Mouse (Mus musculus) heart, embryonic 11.5 days (tissue): Measurements from ENCODE around the gene Kcnh8. TPM values are rescaled to one million over a fixed set of nuclear protein-coding genes. Genes with fewer than 3 reads are reported as not detected.

ENCODE experiments used
- ATAC-seq: fragments of 200-750 bp; cut with Nextera tagmentation; replicated peaks from 2 replicates; pipeline ENCODE4 v1.8.0; 2017; ENCODE audit warnings: moderate library complexity; ENCODE audit not compliant: insufficient number of reproducible peaks, low FRiP score, low TSS enrichment
- H3K27ac ChIP-seq: fragments of 300-500 bp; sonication (generic); 2 replicates; pipeline ENCODE4 v1.5.1; 2014; ENCODE audit warnings: mild to moderate bottlenecking, low read depth, low read length
- H3K27me3 ChIP-seq: fragments of 300-500 bp; sonication (generic); 2 replicates; pipeline ENCODE4 v1.6.1; 2014; ENCODE audit warnings: mild to moderate bottlenecking, low read length, mixed read lengths; ENCODE audit not compliant: control insufficient read depth, insufficient read depth
- H3K36me3 ChIP-seq: fragments of 300-500 bp; sonication (generic); 2 replicates; pipeline ENCODE4 v1.6.1; 2014; ENCODE audit warnings: mild to moderate bottlenecking, low read length, moderate library complexity, mixed read lengths; ENCODE audit not compliant: control insufficient read depth, insufficient read depth
- H3K4me1 ChIP-seq: fragments of 300-500 bp; sonication (generic); 2 replicates; pipeline ENCODE4 v1.6.1; 2014; ENCODE audit warnings: low read length; ENCODE audit not compliant: control insufficient read depth, insufficient read depth
- H3K4me2 ChIP-seq: fragments of 300-500 bp; sonication (generic); 2 replicates; pipeline ENCODE4 v1.6.1; 2014; ENCODE audit warnings: mild to moderate bottlenecking, moderate library complexity
- H3K4me3 ChIP-seq: fragments of 300-500 bp; sonication (generic); 2 replicates; pipeline ENCODE4 v1.5.1; 2014; ENCODE audit warnings: low read depth, low read length
- H3K9ac ChIP-seq: fragments of 300-500 bp; sonication (generic); 2 replicates; pipeline ENCODE4 v1.6.1; 2014; ENCODE audit warnings: mild to moderate bottlenecking, low read depth, low read length, moderate library complexity
- H3K9me3 ChIP-seq: fragments of 300-500 bp; sonication (generic); replicated peaks from 2 replicates; pipeline ENCODE4 v1.6.1; 2016; ENCODE audit warnings: low read length; ENCODE audit not compliant: control insufficient read depth
- WGBS: fragments of 180-500 bp; shearing (Covaris S2); extraction: QIAGEN DNeasy Blood & Tissue Kit; methylation state at CpG from one replicate; pipeline ENCODE4 v1.1.7; 2014; ENCODE audit not compliant: insufficient replicate concordance; 5-methylcytosine and 5-hydroxymethylcytosine counted together
- polyA plus RNA-seq: library from polyadenylated mRNA; unstranded; fragments of >200 nt; fragmentation: Nextera tagmentation; extraction: Ambion mirVana; gene quantifications from 2 replicates; pipeline ENCODE4 v1.2.1, GENCODE M21; 2014

Kcnh8 gene
- polyA plus RNA-seq, 1 experiment from 2014 or later, result not detected

- H3K9ac ChIP-seq, result peak overlapping the region; percentile 0; the same call in 1 of the 2 replicates
Measured at GRCm38 (mm10) chr17:52600882-52601371, 1.6 kb upstream of the Kcnh8 start.

GRCm38 (mm10) chr17:52602781-52603170 lies 267 bp downstream of the Kcnh8 start:
- Histone ChIP-seq H3K9ac (no peak overlapping the region), H3K4me2 (peak overlapping the region; percentile 51; the same call in 1 of the 2 replicates), H3K4me1 (0 out of 2 replicates have a peak, but pooled peaks cover 4% of the 10 kb centered on the region), H3K4me3 (no peak overlapping the region), H3K9me3 (no peaks in the 10 kb centered on the region), H3K27me3 (peaks cover 27% of the 10 kb centered on the region), H3K27ac (no peak overlapping the region), H3K36me3 (no peaks in the 10 kb centered on the region)
- no peak for ATAC-seq
- 10% methylated on average over 14 of the region's 14 CpGs for WGBS

More at GRCm38 (mm10) chr17:52600882-52601371, 1.6 kb upstream of the Kcnh8 start:
- Histone ChIP-seq H3K27ac (no peak overlapping the region), H3K9me3 (no peaks in the 10 kb centered on the region), H3K36me3 (no peaks in the 10 kb centered on the region), H3K4me3 (peak overlapping the region; percentile 44), H3K4me2 (peak overlapping the region; percentile 73), H3K4me1 (0 out of 2 replicates have a peak, but pooled peaks cover 4% of the 10 kb centered on the region), H3K27me3 (peaks cover 27% of the 10 kb centered on the region)
- peak; percentile 52; the same call in 1 of the 2 replicates for ATAC-seq
- under 1% methylated on average over 22 of the region's 22 CpGs for WGBS

GRCm38 (mm10) chr17:52603411-52603810 lies 902 bp downstream of the Kcnh8 start:
- 6% methylated on average over 5 of the region's 5 CpGs for WGBS
- no peaks in the 10 kb centered on the region for H3K9me3 ChIP-seq
- H3K9ac ChIP-seq, result no peak overlapping the region
- no peak for ATAC-seq
- H3K27ac ChIP-seq, result no peak overlapping the region
- no peak overlapping the region for H3K4me2 ChIP-seq
- H3K27me3 ChIP-seq, result peaks cover 27% of the 10 kb centered on the region
- no peaks in the 10 kb centered on the region for H3K36me3 ChIP-seq
- 0 out of 2 replicates have a peak, but pooled peaks cover 4% of the 10 kb centered on the region for H3K4me1 ChIP-seq
- H3K4me3 ChIP-seq, result no peak overlapping the region

GRCm38 (mm10) chr17:52611382-52611781 lies 8.9 kb downstream of the Kcnh8 start:
- Histone ChIP-seq H3K9ac (no peak overlapping the region), H3K4me3 (no peak overlapping the region), H3K4me1 (no peaks in the 10 kb centered on the region), H3K27me3 (no peaks in the 10 kb centered on the region), H3K36me3 (no peaks in the 10 kb centered on the region), H3K9me3 (no peaks in the 10 kb centered on the region), H3K4me2 (no peak overlapping the region), H3K27ac (no peak overlapping the region)
- 66% methylated on average over 4 of the region's 4 CpGs for WGBS
- ATAC-seq, result no peak

GRCm38 (mm10) chr17:52649186-52649585 lies 46.7 kb downstream of the Kcnh8 start:
- Histone ChIP-seq H3K36me3 (no peaks in the 10 kb centered on the region), H3K4me3 (no peak overlapping the region), H3K9me3 (no peaks in the 10 kb centered on the region), H3K9ac (no peak overlapping the region), H3K27ac (no peak overlapping the region), H3K27me3 (no peaks in the 10 kb centered on the region), H3K4me1 (no peaks in the 10 kb centered on the region), H3K4me2 (no peak overlapping the region)
- no peak for ATAC-seq

- Histone ChIP-seq H3K4me1 (no peaks in the 10 kb centered on the region), H3K4me2 (no peak overlapping the region), H3K27me3 (no peaks in the 10 kb centered on the region), H3K9ac (no peak overlapping the region), H3K27ac (no peak overlapping the region), H3K36me3 (no peaks in the 10 kb centered on the region), H3K9me3 (no peaks in the 10 kb centered on the region), H3K4me3 (no peak overlapping the region)
- no peak for ATAC-seq
Measured at GRCm38 (mm10) chr17:52691988-52692387, 89.5 kb downstream of the Kcnh8 start.

GRCm38 (mm10) chr17:52701944-52702343 lies 99.4 kb downstream of the Kcnh8 start:
- no peak overlapping the region for H3K27ac ChIP-seq
- H3K4me1 ChIP-seq, result no peaks in the 10 kb centered on the region
- no peaks in the 10 kb centered on the region for H3K36me3 ChIP-seq
- 72% methylated on average over 3 of the region's 3 CpGs for WGBS
- H3K4me2 ChIP-seq, result no peak overlapping the region
- ATAC-seq, result no peak
- H3K9me3 ChIP-seq, result no peaks in the 10 kb centered on the region
- H3K4me3 ChIP-seq, result no peak overlapping the region
- H3K27me3 ChIP-seq, result no peaks in the 10 kb centered on the region
- H3K9ac ChIP-seq, result no peak overlapping the region

- no peak for ATAC-seq
- Histone ChIP-seq H3K4me3 (no peak overlapping the region), H3K27ac (no peak overlapping the region), H3K9me3 (no peaks in the 10 kb centered on the region), H3K27me3 (no peaks in the 10 kb centered on the region), H3K4me2 (no peak overlapping the region), H3K36me3 (no peaks in the 10 kb centered on the region), H3K4me1 (no peaks in the 10 kb centered on the region), H3K9ac (no peak overlapping the region)
- 39% methylated on average over 1 of the region's 1 CpGs for WGBS
Measured at GRCm38 (mm10) chr17:52712319-52712718, 109.8 kb downstream of the Kcnh8 start.

GRCm38 (mm10) chr17:52722214-52722613 lies 119.7 kb downstream of the Kcnh8 start:
- 76% methylated on average over 3 of the region's 3 CpGs for WGBS
- no peak overlapping the region for H3K4me2 ChIP-seq
- no peak for ATAC-seq
- no peaks in the 10 kb centered on the region for H3K27me3 ChIP-seq
- no peak overlapping the region for H3K4me3 ChIP-seq
- no peaks in the 10 kb centered on the region for H3K9me3 ChIP-seq
- no peaks in the 10 kb centered on the region for H3K36me3 ChIP-seq
- no peak overlapping the region for H3K9ac ChIP-seq
- no peaks in the 10 kb centered on the region for H3K4me1 ChIP-seq
- H3K27ac ChIP-seq, result no peak overlapping the region
